Mouse (Mus musculus) mammary gland, adult 2 months (tissue): ENCODE data around the gene Vmn1r209. TPM values are rescaled to one million over a fixed set of nuclear protein-coding genes. Genes with fewer than 3 reads are reported as not detected.

Experiments
- polyA plus RNA-seq: library from polyadenylated mRNA; depleted of rRNA; stranded (reverse); fragments of >200 nt; gene quantifications from 2 replicates; pipeline ENCODE4 v1.2.3, GENCODE M21; 2012; ENCODE audit warnings: low replicate concordance; rRNA removed

Vmn1r209 gene
- polyA plus RNA-seq, result not detected in 2 replicates

GRCm38 (mm10) chr13:22809582-22809981 lies at the start of gene Vmn1r209:
TSS of gene Vmn1r209 (minus strand) at chr13:22809682.

GRCm38 (mm10) chr13:22857461-22857860 lies 48.0 kb upstream of the Vmn1r209 start, which contains the start of gene Vmn1r211:
TSS of gene Vmn1r211 (minus strand) at chr13:22857561.

DNA sequence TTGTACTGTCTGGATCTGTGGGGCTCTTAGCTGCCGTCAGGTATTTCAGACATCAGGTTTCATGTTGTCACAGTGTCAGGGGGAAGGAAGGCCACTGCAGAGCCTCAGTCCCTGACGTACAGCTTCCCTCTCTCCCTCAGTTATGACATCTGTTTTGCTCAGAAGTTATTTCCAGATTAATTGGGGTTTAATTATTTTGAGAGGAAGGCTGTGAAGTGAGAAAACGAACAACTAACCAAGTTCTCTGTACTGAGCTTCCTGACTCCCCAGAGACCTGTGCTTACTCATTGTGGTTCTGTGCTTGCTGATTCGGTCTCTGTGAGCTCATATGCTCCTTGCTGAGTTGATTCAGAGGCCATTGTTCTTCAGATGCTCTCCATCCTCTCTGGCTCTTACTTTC lies 21.8 kb upstream of the Vmn1r209 start, which contains the start of gene Vmn1r210:
Vmn1r210 (minus strand) TSS at position 101 of the 400 bp plus-strand sequence.

DNA sequence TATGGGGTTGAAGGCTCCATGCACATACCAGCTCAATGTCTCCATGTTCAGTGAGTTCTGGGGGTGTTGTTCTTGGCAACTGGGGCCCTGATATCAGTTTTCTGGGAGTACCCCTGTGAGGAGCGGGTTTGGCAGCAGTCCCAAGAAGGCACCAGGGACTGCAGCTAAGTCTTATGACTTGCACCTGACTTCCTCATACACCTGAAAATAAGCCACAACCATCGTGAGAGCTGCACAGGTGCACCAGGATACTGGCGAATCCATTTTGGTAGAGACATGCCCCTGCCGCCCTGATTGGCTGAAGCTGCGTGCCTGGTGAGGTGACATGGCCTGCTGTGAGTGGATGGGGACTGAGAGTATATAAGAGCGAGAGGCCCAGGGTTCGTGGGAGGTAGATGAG lies 32.2 kb downstream of the Vmn1r209 start, which contains the start of gene Vmn1r208:
Vmn1r208 (minus strand) TSS at position 101 of the 400 bp plus-strand sequence.

Other genes starting within 250 kb of the Vmn1r209 start
- not detected in 2 replicates for gene Vmn1r205, start 216.7 kb downstream of the Vmn1r209 start, polyA plus RNA-seq
- not detected in 2 replicates for gene Vmn1r206, start 185.4 kb downstream of the Vmn1r209 start, polyA plus RNA-seq
- not detected in 2 replicates for gene Vmn1r207-ps, start 80.1 kb downstream of the Vmn1r209 start, polyA plus RNA-seq
- gene Vmn1r208, start 32.3 kb downstream of the Vmn1r209 start, polyA plus RNA-seq, result not detected in 2 replicates
- gene Vmn1r210, start 21.7 kb upstream of the Vmn1r209 start, polyA plus RNA-seq, result not detected in 2 replicates
- gene Vmn1r211, start 47.9 kb upstream of the Vmn1r209 start, polyA plus RNA-seq, result not detected in 2 replicates
- not detected in 2 replicates for gene Vmn1r212, start 74.5 kb upstream of the Vmn1r209 start, polyA plus RNA-seq
- not detected in 2 replicates for gene Vmn1r213, start 198.0 kb upstream of the Vmn1r209 start, polyA plus RNA-seq
- gene Vmn1r214, start 220.7 kb upstream of the Vmn1r209 start, polyA plus RNA-seq, result not detected in 2 replicates